20 mouse cellular contexts compared by ENCODE assay signal in genomic region chr6:8673013-8673412, GRCm38 (mm10).
DNase-seq lines count a peak whose midpoint lies in the region; TF ChIP-seq lines count a peak whose summit lies in the region.
"Had no signal": no experiment of that assay in that cellular context is flagged by ENCODE, and none has a peak within 500 bp of the region (broad histone marks: within the 10 kb centered on the region; RNA-seq: fewer than 3 reads in every experiment).

No protein-coding gene starts in this region.

- TF ChIP-seq CTCF in CH12.LX (conservative IDR thresholded peaks at IDR 0.05 in 1 of 2, IDR thresholded peaks at IDR 0.05 in 1 of 2; ENCODE audit: low read depth in 2 of 2, low read length in 2 of 2), result no peak

- TF ChIP-seq EP300 in CH12.LX (IDR thresholded peaks at IDR 0.05; ENCODE audit: low read length), result no peak

- peaks cover 0 to 8% of the 10 kb centered on the region in 2 experiments; a peak in 2 of 4 replicates for H3K4me1 ChIP-seq in CH12.LX (ENCODE audit: control insufficient read depth in 1 of 2, insufficient read depth in 2 of 2)
- no peaks in the 10 kb centered on the region for H3K4me1 ChIP-seq in ES-E14 (ENCODE audit: control insufficient read depth in 2 of 2, insufficient read depth in 2 of 2, low read length in 2 of 2, poor library complexity in 1 of 2)

- no peaks in the 10 kb centered on the region for H3K27me3 ChIP-seq in CH12.LX (replicated peaks)
- H3K27me3 ChIP-seq: Patski had no signal

- no peak overlapping the region for H3K4me3 ChIP-seq in CH12.LX (replicated peaks in 1 of 3; ENCODE audit: low read depth in 2 of 3, low read length in 2 of 3, poor library complexity in 1 of 3)
- no peak overlapping the region for H3K4me3 ChIP-seq in ES-E14 (ENCODE audit: insufficient read depth in 1 of 2, low read depth in 1 of 2, low read length in 2 of 2, poor library complexity in 1 of 2, severe bottlenecking in 1 of 2)

- in situ Hi-C loops in CH12.LX (cut with MboI; ENCODE audit: low pct_ligation_motif_present, low pct_unique_long_range_greater_than_20kb, low sequenced_read_pairs), result no loop called here
- in situ Hi-C loops in ES-E14 (cut with MboI; ENCODE audit: low sequenced_read_pairs in 2 of 2, unreplicated experiment in 2 of 2), result no loop called here

- H3K36me3 ChIP-seq in CH12.LX (replicated peaks in 1 of 2; ENCODE audit: control insufficient read depth in 1 of 2, insufficient read depth in 1 of 2, low read length in 1 of 2) (no peaks in the 10 kb centered on the region), ES-E14 (ENCODE audit: control insufficient read depth, insufficient read depth, low read length, poor library complexity, severe bottlenecking) (no peaks in the 10 kb centered on the region)
- H3K36me3 ChIP-seq: G1E had no signal

- no peak overlapping the region for H3K27ac ChIP-seq in CH12.LX (ENCODE audit: insufficient read depth, low read depth)
- no peak overlapping the region for H3K27ac ChIP-seq in ES-E14 (ENCODE audit: insufficient read depth, low read depth, low read length, poor library complexity, severe bottlenecking)

- no peak overlapping the region for H3K9ac ChIP-seq in CH12.LX (ENCODE audit: insufficient read depth, low read depth)
- H3K9ac ChIP-seq in ES-E14 (ENCODE audit: insufficient read depth, low read depth, low read length, poor library complexity, severe bottlenecking), result no peak overlapping the region

- DNase-seq in heart, adult 11 months, result peak; percentile 55
- no peak for DNase-seq in heart, adult 8-10 months (ENCODE audit: low spot score)
- no peak for DNase-seq in CH12.LX (ENCODE audit: extremely low read depth)
- no peak for DNase-seq in ES-E14 (ENCODE audit: low read depth, low spot score)
- DNase-seq in kidney, adult 11 months, result no peak
- DNase-seq in thymus, postnatal 4 days, result no peak
- DNase-seq: adrenal gland, adult 2 months; adrenal gland, adult 8-10 months; adrenal gland, postnatal 10 days; adrenal gland, postnatal 14 days; adrenal gland, postnatal 25 days; adrenal gland, postnatal 36 days; B cell, adult 2 months; cerebellum, adult 11 months; cerebellum, adult 11-12 months; cerebellum, adult 18-20 months; cerebellum, adult 2 months; cerebellum, adult 8-10 months had no signal

- TF ChIP-seq RAD21 in CH12.LX (IDR thresholded peaks at IDR 0.05; ENCODE audit: low read depth, low read length), result no peak

- H3K79me2 ChIP-seq in CH12.LX (replicated peaks; ENCODE audit: control insufficient read depth, extremely low read depth, insufficient read depth, poor library complexity, severe bottlenecking), result no peaks in the 10 kb centered on the region

- no peak overlapping the region for H3K4me2 ChIP-seq in CH12.LX (ENCODE audit: insufficient read depth, low read depth, poor library complexity, severe bottlenecking)

- TF ChIP-seq POLR2A in CH12.LX (IDR thresholded peaks at IDR 0.05; ENCODE audit: low read depth, low read length), result no peak

- H3K9me3 ChIP-seq in CH12.LX (replicated peaks; ENCODE audit: low read length), result no peaks in the 10 kb centered on the region
- H3K9me3 ChIP-seq in ES-E14 (ENCODE audit: control insufficient read depth, insufficient read depth, low read depth, low read length), result no peaks in the 10 kb centered on the region
- H3K9me3 ChIP-seq: G1E had no signal

- dilution Hi-C loops in CH12.LX (cut with MboI; ENCODE audit: extremely low pct_ligation_motif_present, extremely low pct_unique_long_range_greater_than_20kb, low sequenced_read_pairs), result no loop called here

TF ChIP-seq in CH12.LX, 34 proteins besides CTCF, POLR2A, EP300 and RAD21:
- no peak for TF ChIP-seq HCFC1 (IDR thresholded peaks at IDR 0.05; ENCODE audit: low read depth, low read length)
- TF ChIP-seq MAFK (IDR thresholded peaks at IDR 0.05; ENCODE audit: insufficient replicate concordance, low read length), result peak; percentile 57; the same call in 1 of the 2 replicates

TF ChIP-seq in ES-E14, 5 proteins besides CTCF, POLR2A, EP300 and RAD21:
- TF ChIP-seq CHD2 (IDR thresholded peaks at IDR 0.05; ENCODE audit: low read depth, low read length) (no peak), MAFK (IDR thresholded peaks at IDR 0.05; ENCODE audit: insufficient read depth, low read depth, low read length) (peak; percentile 80)
TF ChIP-seq in ES-E14: peak in this region for 1.
